Mouse (Mus musculus) right cerebral cortex, adult 18-20 months (tissue): Measurements from ENCODE around the gene Hus1.

Experiments
- DNase-seq: peaks from one replicate; pipeline ENCODE4 v3.0.0; 2022; ENCODE audit warnings: mixed read lengths

Hus1 gene

GRCm38 (mm10) chr11:8973166-8973565 lies 37.8 kb downstream of the Hus1 start, which contains the start of gene Pkd1l1:
TSS of gene Pkd1l1 (minus strand) at chr11:8973266.
- no peak for DNase-seq

GRCm38 (mm10) chr11:8972093-8972492 lies 38.9 kb downstream of the Hus1 start:
- DNase-seq: no peak

DNA sequence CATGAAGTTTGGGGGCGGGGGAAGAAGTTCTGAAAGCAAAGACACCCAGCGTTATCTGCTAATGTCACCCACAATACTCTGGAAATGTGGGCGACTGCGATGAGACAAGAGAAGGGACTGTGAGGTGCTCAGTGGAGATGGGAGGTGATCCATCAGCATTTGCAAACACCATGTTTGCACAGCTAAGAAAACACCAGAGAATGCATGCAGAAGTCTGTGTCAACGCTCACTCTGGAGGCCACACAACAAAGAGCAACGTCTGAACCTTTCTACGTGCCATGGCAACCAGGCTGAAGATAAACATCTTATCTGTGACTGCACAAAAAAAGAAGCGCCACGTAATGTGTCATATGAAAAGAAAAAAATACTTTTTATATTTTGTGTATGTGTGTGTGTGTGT lies 40.5 kb downstream of the Hus1 start:
- DNase-seq: no peak

DNA sequence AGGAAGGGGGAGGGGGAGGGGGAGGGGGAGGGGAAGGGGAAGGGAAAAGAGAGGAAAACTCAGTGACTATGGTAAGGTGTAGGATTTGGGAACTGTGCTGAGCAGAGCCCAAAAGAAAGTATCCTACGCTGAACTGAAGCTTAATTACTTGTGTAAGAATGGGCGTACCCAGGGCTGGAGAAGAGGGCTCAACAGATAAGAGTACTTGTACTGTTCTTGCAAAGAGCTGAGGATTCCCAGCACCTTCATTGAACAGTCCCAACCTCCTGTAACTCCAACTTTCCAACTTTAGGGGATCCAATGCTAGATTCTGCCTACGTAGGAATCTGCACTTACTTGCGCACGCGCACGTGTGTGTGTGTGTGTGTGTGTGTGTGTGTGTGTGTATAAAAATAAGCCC lies 42.9 kb downstream of the Hus1 start:
- no peak for DNase-seq

- DNase-seq: peak; percentile 43
Measured at GRCm38 (mm10) chr11:8958572-8958971, 52.4 kb downstream of the Hus1 start.

DNA sequence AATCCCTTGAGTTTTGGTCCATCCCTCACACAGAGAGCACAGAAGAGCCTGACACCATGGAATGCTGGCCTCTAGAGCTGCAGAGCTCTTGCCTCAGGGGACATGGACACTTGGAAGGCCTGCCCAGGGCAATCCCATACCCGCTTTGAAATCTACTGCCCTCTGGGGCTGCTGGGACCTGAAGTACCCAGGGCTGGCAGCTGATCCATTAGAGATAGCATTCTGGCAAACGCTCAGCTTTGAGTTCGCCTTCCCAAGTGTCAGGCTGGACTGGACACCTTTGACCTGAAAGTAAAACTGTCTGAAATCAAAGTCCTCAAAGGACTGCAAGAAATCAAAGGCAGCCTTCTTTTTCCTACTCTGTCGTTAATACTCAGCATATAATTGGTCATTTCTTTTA lies 52.9 kb downstream of the Hus1 start:
- DNase-seq: no peak

DNA sequence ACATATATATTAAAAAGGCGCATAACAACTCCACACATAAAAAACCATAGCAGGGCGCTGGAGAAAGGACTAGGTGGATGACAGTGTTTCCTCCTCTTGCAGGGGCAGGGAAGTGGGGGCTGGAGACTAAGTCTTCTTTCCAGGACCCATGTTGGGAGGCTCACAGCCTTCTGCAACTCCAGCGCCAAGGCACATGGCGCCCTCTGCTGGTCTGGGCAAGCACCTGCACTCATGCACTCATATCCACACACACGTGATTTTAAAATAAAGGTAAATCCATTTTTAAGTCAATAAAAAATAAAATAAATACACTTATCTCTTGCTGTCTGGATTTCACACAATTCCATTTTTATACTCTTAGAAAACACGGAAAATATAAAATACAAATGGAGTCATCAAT lies 54.0 kb downstream of the Hus1 start:
- no peak for DNase-seq

- DNase-seq: no peak
Measured at GRCm38 (mm10) chr11:8955678-8956077, 55.3 kb downstream of the Hus1 start.

DNA sequence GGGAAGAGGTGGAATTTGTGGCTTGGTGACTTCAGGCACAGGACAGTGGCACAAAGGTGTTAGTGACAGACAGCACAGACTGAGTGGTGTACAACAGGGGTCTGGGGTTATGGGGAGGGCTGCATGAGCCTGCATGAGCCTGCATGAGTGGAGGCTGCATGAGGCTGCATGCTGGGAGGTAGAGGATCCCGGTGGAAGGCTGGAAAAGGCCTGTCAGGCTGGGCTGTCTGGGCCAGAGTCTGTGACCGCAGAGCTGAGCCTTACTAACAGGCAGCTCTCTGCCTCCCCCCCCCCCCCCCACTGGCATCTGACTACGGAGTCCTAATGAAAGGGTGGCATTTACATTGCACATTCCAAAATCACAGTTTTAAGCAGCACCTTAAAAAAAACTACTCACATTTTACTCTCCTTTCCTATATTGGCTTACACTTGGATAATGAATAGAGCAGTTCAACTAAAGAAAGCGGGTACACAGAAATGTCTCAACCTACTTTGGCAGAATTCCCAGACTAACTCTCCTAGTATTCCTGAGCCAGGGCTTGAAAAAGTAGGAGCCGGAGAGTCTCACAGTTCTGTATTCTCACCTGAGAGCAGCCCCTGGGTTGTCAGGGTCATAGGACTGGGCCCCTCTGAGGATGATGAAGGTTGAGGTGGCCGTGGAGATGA lies 61.1 kb downstream of the Hus1 start:
- DNase-seq: no peak

GRCm38 (mm10) chr11:8948871-8949270 lies 62.1 kb downstream of the Hus1 start:
- no peak for DNase-seq

DNA sequence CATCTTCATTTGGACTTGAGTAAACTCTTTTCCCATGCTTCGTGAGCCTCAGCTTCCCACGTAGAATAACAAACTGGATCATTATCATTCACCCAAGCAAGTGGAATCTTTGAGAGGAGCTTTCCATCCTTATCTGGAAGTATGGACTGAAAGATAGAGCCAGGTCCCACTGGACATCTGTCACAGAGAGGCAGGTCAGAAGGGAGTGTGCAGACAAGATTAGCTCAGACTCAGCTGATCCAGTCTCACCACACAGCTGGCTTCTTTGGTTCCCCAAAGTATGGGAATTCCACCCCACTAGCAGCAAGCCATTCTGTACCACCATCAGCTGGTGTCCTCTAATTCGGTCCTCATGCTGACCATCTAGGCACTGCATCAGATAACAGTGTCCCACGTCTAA lies 66.9 kb downstream of the Hus1 start:
- DNase-seq: no peak
